Mouse (Mus musculus) lung, postnatal 10 days (tissue): ENCODE measurements around the gene Arid2.
"Not testable (repeated sequence)": the region's sequence is repeated elsewhere in the genome, so short reads cannot be mapped to it uniquely, and the experiment has no call there.

Experiments used
- DNase-seq: peaks from one replicate; pipeline ENCODE4 v3.0.0; 2021

The Arid2 gene

DNA sequence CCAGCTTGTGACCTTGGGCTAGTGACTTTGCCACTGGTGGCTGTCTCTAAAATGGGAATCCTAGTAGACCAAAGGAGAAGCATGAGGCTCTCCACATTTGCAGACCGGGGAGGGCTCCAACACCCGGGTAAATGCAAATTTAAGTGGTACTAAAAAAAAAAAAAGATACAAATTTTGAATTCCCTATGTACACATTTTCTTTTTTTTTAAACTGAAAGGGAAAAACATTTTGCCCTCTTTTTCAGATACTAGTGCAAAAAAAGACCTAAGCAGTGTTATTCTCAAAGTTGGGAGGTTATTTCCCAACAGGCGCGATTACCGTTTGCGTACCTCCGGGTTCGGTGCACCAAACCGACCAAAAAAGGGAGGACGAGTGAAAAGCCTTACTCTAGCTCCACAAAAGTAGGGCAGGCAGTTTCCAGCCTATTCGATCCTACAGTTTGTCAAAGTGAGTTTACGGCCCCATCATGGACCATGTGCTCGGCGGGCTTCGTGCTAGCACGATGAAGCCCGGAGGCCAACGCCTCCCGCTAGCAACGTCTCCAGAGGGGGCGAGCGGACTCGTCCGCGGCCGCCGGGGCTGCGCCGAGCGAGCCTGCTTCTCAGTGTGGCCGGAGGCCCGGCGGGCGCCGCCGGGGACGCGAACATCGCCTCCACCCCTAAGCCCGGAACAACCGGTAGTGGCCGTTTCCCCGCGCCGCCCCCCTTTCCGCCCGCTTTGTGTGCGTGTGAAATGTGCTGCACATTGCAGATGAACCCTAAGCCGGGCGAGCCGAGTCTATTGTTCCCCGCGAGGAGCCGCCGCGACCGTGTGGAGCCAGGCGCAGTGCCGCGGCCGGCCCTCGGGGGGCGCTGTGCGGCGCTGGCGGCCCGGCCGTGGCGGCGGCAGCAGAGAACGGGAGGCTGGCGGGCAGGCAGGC, 1.0 kb upstream of the Arid2 start:
- DNase-seq = peak; percentile 97

DNA sequence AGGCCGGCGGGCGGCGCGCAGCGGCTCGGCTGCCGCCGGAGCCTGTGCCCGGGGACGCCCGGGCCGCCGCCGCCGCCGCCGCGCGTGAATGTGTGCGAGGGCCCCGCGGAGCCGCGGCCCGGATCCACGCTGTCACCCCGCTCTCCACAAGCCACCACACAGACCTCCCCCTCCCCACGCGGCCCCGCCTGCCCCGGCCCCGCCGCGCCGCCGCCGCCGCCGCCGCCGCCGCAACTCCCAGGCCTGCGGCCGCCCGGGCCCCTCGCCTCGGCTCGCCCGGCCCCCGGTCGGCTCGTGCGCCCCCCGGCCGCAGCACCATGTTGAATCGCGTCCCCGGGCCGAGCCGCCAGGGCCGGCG, 404 bp upstream of the Arid2 start:
- no peak for DNase-seq

DNA sequence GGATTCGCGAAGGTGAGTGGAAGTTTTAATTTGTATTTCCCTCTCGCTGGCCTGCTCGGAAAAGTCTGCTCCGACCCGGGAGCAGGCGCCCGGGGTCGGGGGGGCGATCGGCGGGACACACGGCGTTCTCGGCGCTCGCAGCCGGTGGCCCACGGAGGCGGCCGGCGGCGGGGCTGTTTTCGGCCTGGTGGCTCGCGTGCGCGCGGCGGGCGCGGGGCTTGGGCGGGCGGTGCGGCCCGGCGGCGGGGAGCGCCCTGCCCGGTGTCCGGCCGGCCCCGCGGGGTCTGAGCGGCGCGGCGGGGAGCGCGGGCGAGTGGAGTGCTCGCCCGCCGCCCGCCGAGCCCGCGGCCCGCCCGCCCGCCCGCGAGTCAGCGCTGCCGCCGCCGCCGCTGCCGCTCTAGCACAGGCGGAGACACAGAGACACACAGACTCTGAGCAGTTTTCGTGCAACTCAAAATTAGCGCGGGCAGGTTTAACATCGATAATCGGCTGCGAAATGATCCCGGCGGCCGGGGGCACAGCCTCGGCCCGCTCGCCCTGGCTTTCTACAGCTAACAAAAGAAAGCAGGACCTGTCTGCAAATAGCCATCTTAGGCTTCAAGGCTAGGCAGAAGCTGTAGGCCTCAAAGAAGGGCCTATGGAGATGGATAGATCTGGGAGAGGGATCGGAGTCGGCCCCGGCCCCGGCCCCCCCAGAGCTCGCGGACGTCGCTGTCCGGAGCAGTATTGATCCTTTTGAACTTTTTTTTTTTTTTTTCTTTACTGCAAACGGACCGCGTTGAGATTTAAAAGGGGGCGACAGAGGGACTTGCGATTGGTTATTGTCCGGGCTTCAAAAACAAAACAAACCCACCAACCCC, 888 bp downstream of the Arid2 start:
- peak; percentile 55 for DNase-seq

DNA sequence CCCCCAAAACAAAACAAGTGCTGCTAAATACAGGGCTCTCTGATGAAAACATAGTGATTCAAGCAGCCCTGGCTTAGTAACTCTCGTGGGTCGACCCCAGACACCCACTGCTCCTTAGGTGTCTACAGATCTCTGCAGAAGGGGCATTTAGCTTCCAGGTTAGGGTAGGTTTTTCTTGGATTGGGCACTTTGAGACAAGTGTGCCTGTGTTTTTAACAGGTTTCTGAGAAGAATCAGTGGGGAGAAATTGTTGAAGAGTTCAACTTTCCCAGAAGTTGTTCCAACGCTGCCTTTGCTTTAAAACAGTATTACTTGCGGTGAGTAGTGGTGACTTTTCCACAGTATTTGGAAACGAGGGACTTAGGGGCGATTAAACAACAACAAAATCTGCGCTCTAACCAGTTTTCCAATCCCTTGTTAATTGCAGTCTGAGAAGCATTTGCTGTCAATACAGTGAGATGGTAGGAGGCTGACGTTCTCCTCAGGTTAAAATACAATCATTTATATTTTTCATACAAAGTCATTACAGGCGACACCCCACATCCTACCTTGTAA, 1.6 kb downstream of the Arid2 start:
- DNase-seq = no peak

DNA sequence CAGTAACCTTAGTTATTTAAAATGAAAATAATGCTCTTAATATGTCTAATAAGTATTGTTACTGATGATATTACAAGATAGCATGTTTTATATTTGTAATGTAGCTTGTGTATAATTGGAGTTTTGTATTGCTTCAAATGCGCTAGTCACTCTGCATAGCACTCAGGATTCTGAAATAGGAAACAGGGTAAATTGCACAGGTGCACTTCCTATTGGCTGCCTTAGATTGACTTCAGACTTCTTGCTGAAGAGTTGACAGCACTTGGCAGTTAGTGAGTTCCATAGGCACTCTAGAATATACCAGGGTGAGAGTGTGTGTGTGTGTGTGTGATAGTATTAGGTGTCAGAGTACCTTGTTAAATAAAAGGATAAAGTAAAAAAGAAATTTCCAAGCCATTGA, 2.7 kb downstream of the Arid2 start:
- DNase-seq = no peak

DNA sequence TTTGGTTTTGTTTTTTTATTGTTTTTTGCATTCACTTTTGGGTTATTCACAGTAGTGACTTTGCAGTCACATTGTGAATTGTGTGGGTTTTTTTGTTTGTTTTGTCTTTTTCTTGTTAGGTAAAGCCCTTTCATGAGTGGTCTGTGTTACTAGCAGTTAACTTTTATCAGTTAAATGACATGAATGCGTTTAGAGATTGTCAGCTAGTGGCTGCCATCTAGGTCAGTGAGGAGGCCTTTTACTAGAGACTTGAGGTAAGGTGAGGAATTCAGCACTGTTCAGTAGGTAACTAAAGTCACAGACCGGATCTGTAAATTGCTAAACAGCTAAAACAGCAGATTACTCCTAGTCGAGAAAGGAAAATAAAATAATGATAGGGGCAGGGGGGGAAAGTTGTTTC, 6.1 kb downstream of the Arid2 start:
- no peak for DNase-seq

DNA sequence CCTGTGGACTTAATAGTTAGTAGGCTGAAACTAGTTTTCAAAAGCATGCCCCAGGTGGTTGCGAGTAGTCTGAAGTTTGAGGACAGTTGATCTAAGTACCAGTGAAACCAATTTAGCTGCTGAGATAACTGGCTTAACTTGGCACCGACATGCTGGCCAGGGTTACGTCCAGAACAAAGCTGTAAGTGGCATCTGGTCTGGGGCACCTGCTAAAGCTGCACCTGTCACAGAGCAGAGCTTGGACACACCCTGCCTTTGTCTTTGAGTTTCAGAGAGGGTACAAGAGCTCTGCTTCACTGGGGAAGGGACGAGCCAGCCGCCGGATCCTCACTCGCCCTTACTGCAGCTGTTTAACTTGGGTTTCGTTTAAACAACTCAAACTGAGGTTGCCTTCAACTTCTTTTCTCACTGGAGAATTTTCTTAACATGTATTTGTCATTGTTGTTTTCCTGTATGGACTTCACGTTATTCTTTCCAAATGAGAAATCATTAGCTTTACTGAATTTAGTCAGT, 9.8 kb downstream of the Arid2 start:
- no peak for DNase-seq

DNA sequence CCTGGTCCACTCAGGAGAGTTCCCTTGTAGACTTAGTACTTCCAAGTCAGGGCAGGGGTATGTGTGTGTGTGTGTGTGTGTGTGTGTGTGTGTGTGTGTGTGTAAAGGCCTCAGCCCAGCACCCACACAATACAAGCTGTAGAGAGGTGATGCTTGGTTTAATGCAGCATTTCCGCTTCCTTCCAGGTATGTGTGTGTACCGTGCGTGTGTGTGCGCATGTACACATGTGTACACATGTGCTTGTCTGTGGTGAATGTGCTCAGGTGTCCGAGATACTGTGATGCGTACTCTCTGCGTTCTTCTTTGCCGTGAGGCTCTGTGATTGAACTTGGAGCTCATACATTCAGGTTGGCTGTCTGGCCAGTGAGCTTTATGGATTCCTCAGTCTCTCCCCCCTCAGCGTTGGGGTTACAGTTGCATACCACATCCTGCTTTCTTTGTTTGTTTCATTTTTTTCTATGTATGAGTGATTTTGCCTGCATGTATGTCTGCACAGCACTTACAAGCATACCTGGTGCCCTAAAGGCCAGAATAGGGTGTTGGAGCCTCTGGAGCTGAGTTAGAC, 10.4 kb downstream of the Arid2 start:
- DNase-seq = no peak

DNA sequence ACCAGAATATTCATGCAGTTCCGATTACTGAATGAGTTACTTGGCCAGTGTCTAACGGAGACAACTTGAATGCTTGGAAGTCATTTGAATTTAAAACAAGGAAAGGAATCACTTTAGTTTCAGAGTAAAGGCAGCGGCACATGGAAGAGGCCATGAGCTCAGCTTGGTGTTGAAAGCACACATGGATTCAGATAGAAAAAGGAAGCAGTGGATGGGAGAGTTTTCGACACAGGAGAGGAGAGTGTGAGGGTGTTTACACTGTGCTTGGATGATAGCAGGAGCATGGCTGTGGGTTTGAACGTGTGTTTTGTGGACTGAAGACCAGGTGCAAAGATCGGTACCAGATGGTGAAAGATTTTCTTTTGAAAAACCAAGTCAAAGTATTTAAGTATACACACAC, 22.0 kb downstream of the Arid2 start:
- DNase-seq = no peak

DNA sequence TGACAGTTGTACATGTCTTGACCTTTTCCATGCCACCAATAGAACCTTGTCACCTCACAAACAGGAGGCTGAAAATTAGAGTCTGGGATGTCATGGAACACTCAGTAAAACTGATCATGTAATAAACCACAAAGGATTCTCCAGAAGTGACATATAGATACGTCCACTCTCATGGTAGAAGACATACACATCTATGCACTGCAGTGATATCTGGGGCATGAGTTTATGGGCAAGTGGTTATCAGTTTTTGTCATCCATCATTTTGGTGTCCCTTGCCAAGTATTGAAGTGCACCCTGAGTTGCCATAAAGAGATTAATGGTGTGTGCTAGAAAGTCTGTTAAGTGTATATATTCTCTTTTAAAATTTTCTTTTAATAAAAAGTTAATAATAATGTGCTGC, 25.6 kb downstream of the Arid2 start:
- no peak for DNase-seq

DNA sequence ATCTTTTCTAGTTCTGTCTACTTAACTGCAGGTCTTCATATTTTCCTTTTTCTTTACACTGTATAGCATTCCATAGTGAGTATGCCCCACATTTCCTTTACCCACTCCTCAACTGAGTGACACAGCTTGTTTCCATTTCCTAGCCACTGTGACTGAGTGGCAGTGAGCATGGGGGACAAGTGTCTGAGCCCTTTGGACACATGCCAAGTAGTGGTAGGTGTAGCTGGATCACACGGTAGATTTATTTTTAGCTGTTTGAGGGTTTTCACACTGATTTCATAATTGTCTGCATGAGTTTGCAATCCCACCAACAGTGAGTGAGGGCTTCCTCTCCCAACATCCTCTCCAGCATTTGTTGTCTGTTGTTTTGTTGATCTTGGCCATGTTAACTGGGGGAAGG, 28.3 kb downstream of the Arid2 start:
- peak; percentile 37 for DNase-seq

DNA sequence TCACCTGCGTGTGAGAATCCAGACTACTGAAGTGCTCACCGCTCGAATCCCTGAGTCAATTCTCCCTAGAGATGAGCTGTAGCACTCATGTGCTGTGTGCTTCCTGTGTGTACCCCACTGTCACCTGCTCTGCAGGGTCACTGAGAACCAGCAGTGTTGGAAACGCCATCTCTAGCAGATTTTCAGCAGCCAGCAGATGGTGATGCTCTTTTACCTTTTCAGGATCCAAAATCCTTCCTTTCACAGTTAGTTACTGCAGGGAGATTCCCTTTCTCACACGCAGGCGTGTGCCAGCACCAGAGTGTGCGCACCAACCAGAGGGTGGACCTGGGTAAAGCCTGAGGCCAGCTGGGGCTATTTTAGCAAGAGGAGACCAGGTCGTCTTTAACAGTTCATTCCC, 32.0 kb downstream of the Arid2 start:
- DNase-seq = no peak

DNA sequence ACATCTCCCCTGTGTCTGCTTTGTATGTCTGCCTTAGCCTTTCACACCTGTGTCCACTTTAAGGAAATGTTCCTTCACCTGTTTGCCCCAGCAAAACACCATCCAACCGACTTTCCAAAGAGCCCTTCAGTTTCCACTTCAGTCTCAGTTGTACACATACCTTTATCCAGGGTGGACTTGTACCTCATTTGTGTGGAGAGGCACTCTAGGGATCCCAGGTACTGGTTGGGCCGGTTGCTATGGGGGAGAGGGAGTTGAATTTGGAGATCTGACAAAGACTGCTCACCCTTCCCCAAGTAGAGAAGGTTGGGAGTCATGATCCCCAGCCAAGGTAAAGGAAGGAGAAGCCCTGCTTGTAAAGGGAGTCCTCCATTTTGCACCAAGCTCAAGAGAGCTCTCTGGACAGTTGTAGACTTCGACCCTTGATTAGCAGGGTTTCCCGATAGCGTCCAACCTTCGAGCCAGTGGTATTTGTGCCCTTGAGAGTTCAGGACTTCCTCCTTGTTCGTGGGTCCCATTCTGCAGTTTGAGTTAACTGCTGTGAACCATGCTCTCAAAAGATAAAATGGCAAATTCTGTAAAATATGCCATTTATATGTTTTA, 38.5 kb downstream of the Arid2 start:
- DNase-seq = peak; percentile 67

DNA sequence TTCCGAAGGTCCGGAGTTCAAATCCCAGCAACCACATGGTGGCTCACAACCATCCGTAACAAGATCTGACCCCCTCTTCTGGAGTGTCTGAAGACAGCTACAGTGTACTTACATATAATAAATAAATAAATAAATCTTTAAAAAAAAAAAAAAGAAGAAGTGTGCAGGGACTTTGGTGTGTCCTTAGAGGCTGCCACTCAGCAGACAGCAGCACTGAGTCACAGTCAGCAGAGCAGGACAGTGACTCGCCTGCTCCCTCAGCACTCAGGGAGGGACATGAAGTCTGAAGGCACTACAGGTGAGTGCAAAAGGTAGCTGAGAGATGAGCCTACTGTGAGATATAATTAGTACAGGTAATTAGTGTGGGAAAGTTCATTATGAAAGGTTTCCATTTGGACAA, 41.4 kb downstream of the Arid2 start:
- not testable (repeated sequence) for DNase-seq

DNA sequence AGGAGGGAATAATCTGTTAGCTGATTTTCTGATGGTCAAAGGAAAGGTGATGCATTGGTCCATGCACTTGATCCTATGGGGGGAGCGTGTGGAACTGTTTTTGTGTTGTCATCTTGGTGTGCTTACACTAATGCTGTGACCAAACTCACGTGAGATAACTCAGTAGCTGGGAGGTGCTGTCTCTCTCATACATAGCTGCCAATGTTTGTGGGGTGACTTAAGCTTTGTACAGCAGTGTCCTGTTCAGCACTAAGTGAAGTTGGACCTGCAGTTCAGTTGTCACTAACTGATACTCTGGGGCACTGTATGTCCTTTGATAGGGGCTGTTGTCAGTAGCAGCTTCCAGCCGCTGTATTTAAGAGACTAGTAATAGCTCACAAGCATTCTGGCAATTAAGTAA, 43.2 kb downstream of the Arid2 start:
- DNase-seq = no peak

DNA sequence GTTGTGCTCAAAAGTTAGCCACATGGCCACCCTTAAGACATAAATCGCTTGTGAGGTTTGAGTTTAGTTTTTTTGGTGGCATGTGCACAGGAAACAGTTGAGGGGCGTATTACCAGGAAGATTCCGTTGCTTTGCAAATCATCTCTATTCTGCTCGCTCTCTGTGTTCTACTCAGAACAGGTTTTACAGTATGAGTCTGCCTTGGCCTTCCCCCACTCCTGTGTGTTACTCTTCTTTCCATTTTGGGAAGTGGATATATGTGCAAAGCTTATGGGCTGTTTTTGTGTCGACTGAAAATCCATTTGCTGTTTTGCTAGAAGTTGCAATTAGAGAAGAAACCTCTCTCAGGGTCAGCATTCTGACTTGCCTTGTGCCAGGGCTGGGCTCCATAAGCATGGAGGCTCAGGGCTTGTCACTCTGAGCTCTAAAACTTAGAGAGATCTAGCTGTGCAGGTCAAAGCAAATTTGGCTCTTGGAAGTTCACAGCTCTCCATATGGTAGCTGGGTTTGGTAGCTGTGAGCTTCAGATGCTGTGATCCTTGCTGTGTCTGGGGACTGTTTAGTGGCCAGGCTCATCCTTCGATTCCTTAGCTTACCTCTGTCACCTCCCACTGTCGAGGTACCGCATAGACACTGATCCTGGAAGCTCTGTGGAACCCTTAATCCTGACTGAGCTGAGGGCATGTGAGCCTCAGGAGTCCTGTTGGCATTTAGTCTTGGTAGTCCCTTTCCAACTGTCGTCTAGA, 45.3 kb downstream of the Arid2 start:
- no peak for DNase-seq

DNA sequence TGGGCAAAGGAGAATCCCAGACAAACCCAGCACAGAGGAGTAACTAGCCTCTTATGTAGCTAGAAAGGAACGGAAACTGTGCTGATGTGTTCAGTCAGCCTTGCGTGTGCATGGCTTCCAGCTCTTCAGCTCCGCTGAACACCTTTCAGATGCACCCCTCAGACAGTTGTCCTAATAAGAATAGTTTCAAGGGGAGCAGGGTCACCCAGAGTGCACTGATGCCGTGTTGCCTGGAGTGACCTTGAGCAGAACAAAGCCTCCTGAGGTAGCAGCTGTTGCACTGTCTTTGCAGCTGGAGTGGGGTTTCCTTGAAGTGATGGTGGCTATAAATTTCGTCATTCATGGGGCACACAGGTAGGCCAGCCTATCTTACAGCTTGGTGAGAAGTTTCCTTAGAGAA, 46.0 kb downstream of the Arid2 start:
- no peak for DNase-seq

DNA sequence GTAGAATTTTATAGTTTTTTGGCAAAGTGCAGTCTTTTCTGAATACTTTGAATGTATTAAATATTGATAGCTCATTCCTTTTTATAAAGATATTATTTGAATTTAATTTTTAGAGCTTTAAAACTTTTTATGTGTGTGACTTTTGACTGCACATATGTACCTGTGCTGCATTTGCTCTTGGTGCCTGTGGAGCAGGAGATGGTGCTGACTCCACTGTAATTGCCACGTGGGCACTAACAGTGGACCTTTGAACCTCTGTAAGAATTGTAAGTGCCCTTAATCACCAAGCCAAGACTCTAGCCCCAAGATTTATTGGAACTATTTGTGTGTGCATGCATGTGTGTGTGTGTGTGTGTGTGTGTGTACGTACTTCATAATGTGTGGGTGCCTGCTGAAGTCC, 53.6 kb downstream of the Arid2 start:
- DNase-seq = no peak

DNA sequence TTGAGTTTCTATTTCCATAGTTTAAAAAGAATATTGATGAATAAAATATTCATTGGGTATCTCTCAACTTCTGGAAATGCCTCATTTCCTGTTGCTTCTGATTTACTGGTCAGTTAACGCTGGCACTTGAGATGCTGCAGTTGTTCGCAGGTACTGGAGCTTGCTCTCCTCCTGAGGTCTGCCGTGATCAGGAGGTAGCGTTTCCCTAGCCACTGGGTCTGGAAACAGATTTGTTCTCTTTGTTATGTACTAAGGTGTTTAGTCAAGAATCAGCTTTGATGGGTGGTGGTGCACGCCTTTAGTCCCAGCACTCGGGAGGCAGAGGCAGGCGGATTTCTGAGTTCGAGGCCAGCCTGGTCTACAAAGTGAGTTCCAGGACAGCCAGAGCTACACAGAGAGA, 54.8 kb downstream of the Arid2 start:
- no peak for DNase-seq

DNA sequence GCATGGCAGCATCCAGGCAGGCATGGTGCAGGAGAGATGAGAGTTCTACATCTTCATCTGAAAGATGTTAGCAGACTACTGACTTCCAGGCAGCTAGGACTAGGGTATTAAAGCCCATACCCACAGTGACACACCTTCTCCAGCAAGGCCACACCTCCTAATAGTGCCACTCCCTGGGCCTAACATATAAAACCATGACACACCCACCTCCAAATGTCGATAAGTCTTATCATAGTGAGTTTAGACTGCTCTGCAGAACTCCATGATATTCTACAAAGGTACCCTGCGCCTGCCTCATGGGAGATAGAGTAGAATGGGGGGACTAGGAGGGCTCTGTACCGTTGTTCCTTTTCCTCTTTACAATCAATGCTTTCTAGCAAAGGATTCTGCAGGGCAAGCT, 55.6 kb downstream of the Arid2 start:
- DNase-seq = no peak

DNA sequence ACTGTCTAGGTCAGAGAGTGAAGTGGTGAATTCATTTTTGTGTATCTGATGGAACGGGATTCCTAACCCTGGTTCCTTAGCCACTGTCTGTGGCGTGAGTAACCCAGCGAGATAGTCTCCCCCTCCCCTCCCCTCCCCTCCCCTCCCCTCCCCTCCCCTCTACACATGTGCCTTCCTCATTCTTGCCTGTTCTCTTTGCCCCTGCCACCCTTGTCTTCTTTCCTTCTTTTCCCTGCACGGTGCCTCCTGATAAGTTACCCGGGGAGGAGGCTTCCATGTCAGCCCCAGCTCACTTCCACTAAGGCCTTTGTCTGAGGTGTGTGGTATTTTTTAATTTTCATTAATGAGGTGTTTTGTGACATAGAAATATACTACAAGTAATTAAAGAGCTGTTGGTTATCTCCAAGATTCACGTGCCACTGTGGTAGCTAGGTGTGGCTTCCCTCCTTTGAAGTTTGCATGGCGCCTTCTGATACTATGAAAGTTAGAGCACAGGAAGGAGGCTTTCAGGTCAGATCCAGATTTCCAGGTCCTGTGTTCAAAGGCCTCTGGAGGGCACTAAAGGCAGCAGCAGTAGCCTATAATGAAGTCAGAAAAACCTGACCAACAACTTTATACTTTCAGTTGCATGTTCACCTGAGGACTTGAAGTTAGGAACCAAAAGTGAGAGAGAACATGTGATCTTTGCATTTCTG, 57.4 kb downstream of the Arid2 start:
- no peak for DNase-seq
